Mouse (Mus musculus) cerebellum, adult 2 months (tissue): ENCODE data around the gene Hfe2.

Experiments
- CTCF ChIP-seq: fragments of 200-500 bp; IDR thresholded peaks from 2 replicates; pipeline ENCODE4 v1.5.1; 2011; ENCODE audit warnings: low read depth, mild to moderate bottlenecking, control low read depth, low read length, moderate library complexity, borderline replicate concordance; ENCODE audit not compliant: insufficient read depth
- POLR2A ChIP-seq: fragments of 200-500 bp; IDR thresholded peaks from 2 replicates; pipeline ENCODE4 v1.6.1; 2011; ENCODE audit warnings: low read length, control low read depth, borderline replicate concordance; ENCODE audit not compliant: insufficient read depth

GRCm38 (mm10) chr3:96526864-96527542, 2.0 kb downstream of the Hfe2 start:
- no peak for TF ChIP-seq POLR2A
- TF ChIP-seq CTCF, result no peak
